Mouse (Mus musculus) hindbrain, postnatal 0 days (tissue): ENCODE results near the gene Mmp24. TPM values are rescaled to one million over a fixed set of nuclear protein-coding genes. Genes with fewer than 3 reads are reported as not detected.

Source experiments
- ATAC-seq: fragments of 200-750 bp; cut with Nextera tagmentation; 2 replicates; pipeline ENCODE4 v1.8.0; 2017; ENCODE audit warnings: mild to moderate bottlenecking, moderate TSS enrichment, moderate library complexity
- DNase-seq: peaks from one replicate; pipeline ENCODE4 v3.0.0-alpha.2; 2015; ENCODE audit warnings: low spot score
- H3K27ac ChIP-seq: fragments of 300-500 bp; sonication (generic); 2 replicates; pipeline ENCODE4 v1.5.1; 2014; ENCODE audit warnings: mild to moderate bottlenecking
- H3K27me3 ChIP-seq: fragments of 300-500 bp; sonication (generic); 2 replicates; pipeline ENCODE4 v1.6.1; 2014; ENCODE audit warnings: low read length, mixed read lengths; ENCODE audit not compliant: insufficient read depth
- H3K36me3 ChIP-seq: fragments of 300-500 bp; sonication (generic); 2 replicates; pipeline ENCODE4 v1.6.1; 2014; ENCODE audit warnings: low read length, mixed read lengths; ENCODE audit not compliant: insufficient read depth
- H3K4me1 ChIP-seq: fragments of 300-500 bp; sonication (generic); 2 replicates; pipeline ENCODE4 v1.6.1; 2014; ENCODE audit warnings: antibody characterized with exemption, low read length, mixed read lengths; ENCODE audit not compliant: insufficient read depth
- H3K4me2 ChIP-seq: fragments of 300-500 bp; sonication (generic); 2 replicates; pipeline ENCODE4 v1.6.1; 2014; ENCODE audit warnings: low read depth, mild to moderate bottlenecking, low read length, moderate library complexity, mixed read lengths
- H3K4me3 ChIP-seq: fragments of 300-500 bp; sonication (generic); 2 replicates; pipeline ENCODE4 v1.5.1; 2014; ENCODE audit warnings: low read length
- H3K9ac ChIP-seq: fragments of 300-500 bp; sonication (generic); replicated peaks from 2 replicates; pipeline ENCODE4 v1.6.1; 2014; ENCODE audit warnings: mild to moderate bottlenecking, low read length, moderate library complexity, mixed read lengths
- H3K9me3 ChIP-seq: fragments of 300-500 bp; sonication (generic); 2 replicates; pipeline ENCODE4 v1.6.1; 2016; ENCODE audit warnings: low read length, mixed read lengths
- CTCF ChIP-seq: IDR thresholded peaks from 2 replicates; pipeline ENCODE4 v1.5.1; 2016; ENCODE audit warnings: antibody characterized with exemption, control low read depth, low read depth
- WGBS: fragments of 180-500 bp; shearing (Covaris S2); extraction: QIAGEN DNeasy Blood & Tissue Kit; methylation state at CpG from one replicate; pipeline ENCODE4 v1.1.7; 2014; 5-methylcytosine and 5-hydroxymethylcytosine counted together
- polyA plus RNA-seq: library from polyadenylated mRNA; unstranded; fragments of >200 nt; fragmentation: Nextera tagmentation; extraction: Ambion mirVana; gene quantifications from 2 replicates; pipeline ENCODE4 v1.2.1, GENCODE M21; 2015
- total RNA-seq: library from RNA; depleted of rRNA; stranded (reverse); fragments of >200 nt; gene quantifications from 2 replicates; pipeline ENCODE4 v1.2.3, GENCODE M21; 2014

Gene Mmp24
- total and polyA plus RNA-seq, 2 experiments from 2014 or later: 12.4 to 179 TPM

GRCm38 (mm10) chr2:155736936-155737335 lies 38.2 kb upstream of the Mmp24 start:
- no peaks in the 10 kb centered on the region for H3K9me3 ChIP-seq
- no peaks in the 10 kb centered on the region for H3K4me1 ChIP-seq
- no peak for TF ChIP-seq CTCF
- DNase-seq (no peak), ATAC-seq (no peak)
- no peaks in the 10 kb centered on the region for H3K36me3 ChIP-seq
- H3K27ac ChIP-seq: no peak overlapping the region
- no peaks in the 10 kb centered on the region for H3K27me3 ChIP-seq
- WGBS: 84% methylated on average over 6 of the region's 6 CpGs
- H3K4me2 ChIP-seq: no peak overlapping the region
- no peak overlapping the region for H3K9ac ChIP-seq
- H3K4me3 ChIP-seq: no peak overlapping the region

- WGBS: 67% methylated on average over 9 of the region's 9 CpGs
Observed at GRCm38 (mm10) chr2:155737803-155738202, 37.3 kb upstream of the Mmp24 start.

GRCm38 (mm10) chr2:155742211-155742610 lies 32.9 kb upstream of the Mmp24 start:
- Histone ChIP-seq H3K4me2 (no peak overlapping the region), H3K27ac (no peak overlapping the region), H3K9me3 (no peaks in the 10 kb centered on the region), H3K36me3 (no peaks in the 10 kb centered on the region), H3K4me3 (no peak overlapping the region), H3K4me1 (no peaks in the 10 kb centered on the region), H3K9ac (no peak overlapping the region), H3K27me3 (no peaks in the 10 kb centered on the region)
- DNase-seq: no peak
- no peak for TF ChIP-seq CTCF
- 78% methylated on average over 11 of the region's 11 CpGs for WGBS
- no peak for ATAC-seq

More at GRCm38 (mm10) chr2:155737803-155738202, 37.3 kb upstream of the Mmp24 start:
- no peak overlapping the region for H3K9ac ChIP-seq
- no peak overlapping the region for H3K27ac ChIP-seq
- no peaks in the 10 kb centered on the region for H3K36me3 ChIP-seq
- H3K4me1 ChIP-seq: no peaks in the 10 kb centered on the region
- no peaks in the 10 kb centered on the region for H3K9me3 ChIP-seq
- H3K4me2 ChIP-seq: no peak overlapping the region
- no peak for ATAC-seq
- TF ChIP-seq CTCF: no peak
- H3K27me3 ChIP-seq: no peaks in the 10 kb centered on the region
- H3K4me3 ChIP-seq: no peak overlapping the region
- DNase-seq: no peak

- no peak overlapping the region for H3K4me2 ChIP-seq
- ATAC-seq (no peak), DNase-seq (peak; percentile 14)
- no peaks in the 10 kb centered on the region for H3K9me3 ChIP-seq
- H3K36me3 ChIP-seq: no peaks in the 10 kb centered on the region
- H3K4me3 ChIP-seq: no peak overlapping the region
- H3K9ac ChIP-seq: no peak overlapping the region
- H3K27me3 ChIP-seq: no peaks in the 10 kb centered on the region
- WGBS: 58% methylated on average over 12 of the region's 12 CpGs
- no peak for TF ChIP-seq CTCF
- no peak overlapping the region for H3K27ac ChIP-seq
- no peaks in the 10 kb centered on the region for H3K4me1 ChIP-seq
Observed at GRCm38 (mm10) chr2:155742931-155743337, 32.2 kb upstream of the Mmp24 start.

- Histone ChIP-seq H3K27ac (no peak overlapping the region), H3K27me3 (no peaks in the 10 kb centered on the region), H3K4me1 (no peaks in the 10 kb centered on the region), H3K36me3 (no peaks in the 10 kb centered on the region), H3K4me3 (no peak overlapping the region), H3K9me3 (no peaks in the 10 kb centered on the region), H3K4me2 (no peak overlapping the region), H3K9ac (no peak overlapping the region)
- no peak for DNase-seq
- no peak for TF ChIP-seq CTCF
- WGBS: 88% methylated on average over 9 of the region's 9 CpGs
- ATAC-seq: no peak
Observed at GRCm38 (mm10) chr2:155743351-155743750, 31.8 kb upstream of the Mmp24 start.

GRCm38 (mm10) chr2:155745487-155745886 lies 29.7 kb upstream of the Mmp24 start:
- ATAC-seq: no peak
- no peak overlapping the region for H3K4me2 ChIP-seq
- H3K4me3 ChIP-seq: no peak overlapping the region
- WGBS: 73% methylated on average over 3 of the region's 3 CpGs
- no peak for TF ChIP-seq CTCF
- no peak overlapping the region for H3K27ac ChIP-seq
- no peaks in the 10 kb centered on the region for H3K4me1 ChIP-seq
- H3K9me3 ChIP-seq: no peaks in the 10 kb centered on the region
- no peak overlapping the region for H3K9ac ChIP-seq
- no peak for DNase-seq
- H3K36me3 ChIP-seq: no peaks in the 10 kb centered on the region
- no peaks in the 10 kb centered on the region for H3K27me3 ChIP-seq

GRCm38 (mm10) chr2:155749394-155749793 lies 25.7 kb upstream of the Mmp24 start:
- H3K9ac ChIP-seq: no peak overlapping the region
- no peaks in the 10 kb centered on the region for H3K4me1 ChIP-seq
- ATAC-seq: no peak
- H3K27me3 ChIP-seq: no peaks in the 10 kb centered on the region
- H3K27ac ChIP-seq: no peak overlapping the region
- no peaks in the 10 kb centered on the region for H3K9me3 ChIP-seq
- no peak overlapping the region for H3K4me2 ChIP-seq
- no peak for TF ChIP-seq CTCF
- 83% methylated on average over 4 of the region's 4 CpGs for WGBS
- DNase-seq: no peak
- H3K4me3 ChIP-seq: no peak overlapping the region
- no peaks in the 10 kb centered on the region for H3K36me3 ChIP-seq
